Mouse (Mus musculus): Measurements from ENCODE around the gene Chmp6. TPM values are rescaled to one million over a fixed set of nuclear protein-coding genes. Genes with fewer than 3 reads are reported as not detected.

The Chmp6 gene
- polyA plus RNA-seq, 1 experiment: 60.5 TPM

DNA sequence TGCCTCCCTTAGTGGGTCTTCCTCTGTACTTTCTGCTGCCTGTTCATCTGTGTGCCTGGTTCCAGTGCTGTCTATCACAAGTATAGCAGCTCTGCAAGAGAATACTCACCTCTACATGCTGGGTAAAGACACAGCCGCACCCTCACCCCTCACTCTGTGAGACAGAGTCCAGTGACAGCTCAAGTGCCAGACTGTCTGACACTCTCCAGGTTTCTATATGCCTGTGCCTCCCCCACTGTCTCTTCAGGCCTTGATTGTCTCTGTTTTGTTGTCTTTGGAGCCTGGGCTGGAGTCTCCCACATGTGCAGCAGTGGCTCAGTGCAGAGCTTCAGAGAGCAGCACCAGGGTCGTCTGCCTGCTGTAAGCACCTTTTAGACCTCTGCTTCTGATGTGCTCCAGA, 29.6 kb upstream of the Chmp6 start:
- H3K79me2 ChIP-seq (ENCODE audit: control insufficient read depth, insufficient read depth): no peaks in the 10 kb centered on the region
- H3K27me3 ChIP-seq (ENCODE audit: control insufficient read depth, insufficient read depth, insufficient read length): no peaks in the 10 kb centered on the region
- peaks cover 12% of the 10 kb centered on the region for H3K36me3 ChIP-seq (ENCODE audit: control insufficient read depth, insufficient read depth)
- H3K4me3 ChIP-seq: no peak overlapping the region
- H3K4me2 ChIP-seq (ENCODE audit: low read depth): no peak overlapping the region
- TF ChIP-seq MAX (IDR thresholded peaks at IDR 0.05; ENCODE audit: low read depth): no peak
- TF ChIP-seq SRF (IDR thresholded peaks at IDR 0.05; ENCODE audit: control insufficient read depth, insufficient read length, low read depth): no peak
- no peak for TF ChIP-seq TCF12 (IDR thresholded peaks at IDR 0.05; ENCODE audit: insufficient read depth, poor library complexity, severe bottlenecking)
- no peak for TF ChIP-seq MYOD1 (IDR thresholded peaks at IDR 0.05; ENCODE audit: control insufficient read depth in 1 of 3, insufficient read length in 2 of 3, low read depth in 2 of 3)
- no peak for TF ChIP-seq MYOG (IDR thresholded peaks at IDR 0.05; ENCODE audit: control insufficient read depth in 1 of 3, insufficient read depth in 1 of 3, insufficient read length in 2 of 3, low read depth in 2 of 3)
- no peak for TF ChIP-seq POLR2AphosphoS2 (IDR thresholded peaks at IDR 0.05; ENCODE audit: insufficient read length, low read depth)
- no peak for TF ChIP-seq USF1 (IDR thresholded peaks at IDR 0.05; ENCODE audit: low read depth)
- TF ChIP-seq TCF3 (IDR thresholded peaks at IDR 0.05; ENCODE audit: insufficient read length, low read depth): no peak
- H3ac ChIP-seq (ENCODE audit: control insufficient read depth, insufficient read length): no peak overlapping the region

DNA sequence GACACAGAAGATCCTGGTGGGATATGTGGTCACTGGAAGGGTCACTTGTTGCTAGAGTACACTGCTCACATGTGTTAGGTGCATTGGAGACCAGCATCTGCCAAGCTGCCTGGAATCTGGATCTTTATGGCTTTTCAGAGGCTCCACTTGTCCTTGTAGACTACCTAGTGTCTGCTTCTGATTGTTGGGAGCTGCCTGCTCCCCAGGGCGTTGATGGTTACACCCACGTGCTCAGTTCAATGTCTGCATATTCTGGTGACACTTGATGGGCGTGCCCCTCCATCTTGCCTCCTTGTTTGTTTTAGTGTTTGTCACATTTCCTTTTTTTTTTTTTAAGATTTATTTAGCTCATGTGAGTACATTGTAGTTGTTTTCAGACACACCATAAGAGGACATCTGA, 23.3 kb upstream of the Chmp6 start:
- H3K4me3 ChIP-seq: no peak overlapping the region
- H3K4me2 ChIP-seq (ENCODE audit: low read depth): no peak overlapping the region
- H3ac ChIP-seq (ENCODE audit: control insufficient read depth, insufficient read length): no peak overlapping the region
- TF ChIP-seq MYOD1 (IDR thresholded peaks at IDR 0.05; ENCODE audit: control insufficient read depth in 1 of 3, insufficient read length in 2 of 3, low read depth in 2 of 3): no peak
- TF ChIP-seq MAX (IDR thresholded peaks at IDR 0.05; ENCODE audit: low read depth): no peak
- no peak for TF ChIP-seq MYOG (IDR thresholded peaks at IDR 0.05; ENCODE audit: control insufficient read depth in 1 of 3, insufficient read depth in 1 of 3, insufficient read length in 2 of 3, low read depth in 2 of 3)
- TF ChIP-seq TCF3 (IDR thresholded peaks at IDR 0.05; ENCODE audit: insufficient read length, low read depth): no peak
- TF ChIP-seq POLR2AphosphoS2 (IDR thresholded peaks at IDR 0.05; ENCODE audit: insufficient read length, low read depth): no peak
- TF ChIP-seq USF1 (IDR thresholded peaks at IDR 0.05; ENCODE audit: low read depth): no peak
- no peak for TF ChIP-seq CEBPB (IDR thresholded peaks at IDR 0.05; ENCODE audit: insufficient read depth, poor library complexity, severe bottlenecking)
- TF ChIP-seq POLR2A (IDR thresholded peaks at IDR 0.05; ENCODE audit: insufficient read length, low read depth): no peak
- no peak for TF ChIP-seq REST (IDR thresholded peaks at IDR 0.05; ENCODE audit: insufficient read depth, insufficient read length)
- no peak for TF ChIP-seq TCF12 (IDR thresholded peaks at IDR 0.05; ENCODE audit: insufficient read depth, poor library complexity, severe bottlenecking)
- no peaks in the 10 kb centered on the region for H3K79me2 ChIP-seq (ENCODE audit: control insufficient read depth, insufficient read depth)
- peaks cover 33% of the 10 kb centered on the region for H3K36me3 ChIP-seq (ENCODE audit: control insufficient read depth, insufficient read depth)
- H3K27me3 ChIP-seq (ENCODE audit: control insufficient read depth, insufficient read depth, insufficient read length): no peaks in the 10 kb centered on the region

GRCm38 (mm10) chr11:119891601-119892215, 21.5 kb upstream of the Chmp6 start:
- TF ChIP-seq SRF (IDR thresholded peaks at IDR 0.05; ENCODE audit: control insufficient read depth, insufficient read length, low read depth): no peak
- TF ChIP-seq E2F4 (IDR thresholded peaks at IDR 0.05; ENCODE audit: insufficient read depth): no peak
- peak in 1 of 3 experiments; percentile 35 for TF ChIP-seq MYOD1 (IDR thresholded peaks at IDR 0.05; ENCODE audit: control insufficient read depth in 1 of 3, insufficient read length in 2 of 3, low read depth in 2 of 3)
- no peak for TF ChIP-seq MAX (IDR thresholded peaks at IDR 0.05; ENCODE audit: low read depth)
- TF ChIP-seq POLR2AphosphoS2 (IDR thresholded peaks at IDR 0.05; ENCODE audit: insufficient read length, low read depth): no peak
- TF ChIP-seq USF1 (IDR thresholded peaks at IDR 0.05; ENCODE audit: low read depth): no peak
- TF ChIP-seq CEBPB (IDR thresholded peaks at IDR 0.05; ENCODE audit: insufficient read depth, poor library complexity, severe bottlenecking): no peak
- TF ChIP-seq POLR2A (IDR thresholded peaks at IDR 0.05; ENCODE audit: insufficient read length, low read depth): no peak
- TF ChIP-seq TCF3 (IDR thresholded peaks at IDR 0.05; ENCODE audit: insufficient read length, low read depth): no peak
- TF ChIP-seq MYOG (IDR thresholded peaks at IDR 0.05; ENCODE audit: control insufficient read depth in 1 of 3, insufficient read depth in 1 of 3, insufficient read length in 2 of 3, low read depth in 2 of 3): peak in 1 of 3 experiments; percentile 10
- TF ChIP-seq TCF12 (IDR thresholded peaks at IDR 0.05; ENCODE audit: insufficient read depth, poor library complexity, severe bottlenecking): no peak
- TF ChIP-seq REST (IDR thresholded peaks at IDR 0.05; ENCODE audit: insufficient read depth, insufficient read length): no peak
- no peaks in the 10 kb centered on the region for H3K79me2 ChIP-seq (ENCODE audit: control insufficient read depth, insufficient read depth)
- H3K27me3 ChIP-seq (ENCODE audit: control insufficient read depth, insufficient read depth, insufficient read length): no peaks in the 10 kb centered on the region

GRCm38 (mm10) chr11:119893667-119894236, 19.5 kb upstream of the Chmp6 start:
- Histone ChIP-seq H3K36me3 (ENCODE audit: control insufficient read depth, insufficient read depth) (peaks cover 46% of the 10 kb centered on the region), H3K27me3 (ENCODE audit: control insufficient read depth, insufficient read depth, insufficient read length) (no peaks in the 10 kb centered on the region), H3ac (ENCODE audit: control insufficient read depth, insufficient read length) (no peak overlapping the region), H3K4me3 (no peak overlapping the region), H3K4me2 (ENCODE audit: low read depth) (no peak overlapping the region), H3K79me2 (ENCODE audit: control insufficient read depth, insufficient read depth) (no peaks in the 10 kb centered on the region)
- TF ChIP-seq POLR2A (IDR thresholded peaks at IDR 0.05; ENCODE audit: insufficient read length, low read depth) (no peak), POLR2AphosphoS2 (IDR thresholded peaks at IDR 0.05; ENCODE audit: insufficient read length, low read depth) (no peak), MYOD1 (IDR thresholded peaks at IDR 0.05; ENCODE audit: control insufficient read depth in 1 of 3, insufficient read length in 2 of 3, low read depth in 2 of 3) (peak in 1 of 3 experiments; percentile 8), REST (IDR thresholded peaks at IDR 0.05; ENCODE audit: insufficient read depth, insufficient read length) (no peak), SRF (IDR thresholded peaks at IDR 0.05; ENCODE audit: control insufficient read depth, insufficient read length, low read depth) (no peak), E2F4 (IDR thresholded peaks at IDR 0.05; ENCODE audit: insufficient read depth) (no peak), MAX (IDR thresholded peaks at IDR 0.05; ENCODE audit: low read depth) (no peak), TCF12 (IDR thresholded peaks at IDR 0.05; ENCODE audit: insufficient read depth, poor library complexity, severe bottlenecking) (no peak)

More at GRCm38 (mm10) chr11:119891601-119892215, 21.5 kb upstream of the Chmp6 start:
- Histone ChIP-seq H3K4me2 (ENCODE audit: low read depth) (no peak overlapping the region), H3ac (ENCODE audit: control insufficient read depth, insufficient read length) (no peak overlapping the region), H3K36me3 (ENCODE audit: control insufficient read depth, insufficient read depth) (peaks cover 32% of the 10 kb centered on the region), H3K4me3 (no peak overlapping the region)
